Mouse (Mus musculus): Measurements from ENCODE around the gene Zmiz1.

Zmiz1 gene

GRCm38 (mm10) chr14:25599934-25600333 is 140.9 kb downstream of the Zmiz1 start:
- DNase-seq, result peak; percentile 62 to 63

DNA sequence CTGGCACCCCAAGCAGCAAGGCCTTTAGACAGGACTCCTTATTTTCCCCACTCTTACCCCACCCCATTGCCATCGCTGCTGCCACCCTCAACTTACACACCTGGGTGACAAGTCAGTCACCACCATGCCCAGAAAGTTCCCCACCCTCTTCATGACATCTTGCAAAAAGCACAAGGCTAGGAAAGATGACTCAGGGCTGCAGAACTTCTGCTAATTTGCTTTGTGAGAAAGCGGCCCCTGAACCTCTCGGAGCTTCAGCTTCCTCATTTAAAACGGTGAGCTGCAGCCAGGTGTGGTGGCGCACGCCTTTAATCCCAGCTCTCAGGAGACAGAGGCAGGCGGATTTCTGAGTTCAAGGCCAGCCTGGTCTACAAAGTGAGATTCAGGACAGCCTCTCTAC is 141.4 kb downstream of the Zmiz1 start:
- no peak for DNase-seq

DNA sequence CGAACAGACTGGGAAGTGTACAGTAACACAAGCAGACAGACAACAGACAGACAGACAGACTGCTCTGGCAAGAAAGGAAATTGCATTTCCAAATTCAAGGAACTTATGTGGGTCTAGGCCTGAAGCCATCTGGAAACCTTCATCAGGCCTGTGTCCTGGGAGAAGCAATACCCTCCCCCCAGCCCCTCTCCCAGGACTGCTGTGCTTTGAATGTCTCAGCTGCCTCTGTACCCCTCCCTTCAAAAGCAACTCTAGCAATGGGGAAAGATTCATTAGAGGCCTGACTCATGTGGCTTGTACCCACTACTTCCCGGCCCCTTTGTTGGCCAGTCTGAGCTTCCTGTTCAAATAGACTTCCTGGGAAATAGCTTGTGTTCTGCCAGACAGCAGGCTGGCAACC is 142.0 kb downstream of the Zmiz1 start:
- DNase-seq, result no peak

DNA sequence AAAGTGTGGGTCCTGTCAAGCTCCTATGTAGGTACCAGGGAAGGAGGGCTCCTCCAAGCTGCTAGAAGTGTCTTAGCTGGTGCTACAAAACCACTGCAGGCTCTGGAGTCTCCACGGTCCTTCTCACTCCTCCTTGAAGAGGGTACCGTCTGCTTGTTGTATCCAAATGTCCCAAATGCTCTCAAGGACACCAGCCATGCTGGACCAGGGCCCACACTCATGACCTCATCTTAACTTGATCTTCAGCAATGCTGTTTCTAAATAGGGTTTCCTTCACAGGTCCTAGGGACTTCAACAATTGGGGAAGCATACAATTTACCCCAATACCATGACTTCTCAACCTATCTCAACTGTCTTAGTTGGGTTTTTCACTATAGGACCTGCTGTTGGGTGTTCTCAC is 143.0 kb downstream of the Zmiz1 start:
- DNase-seq, result peak in 1 of 2 experiments; percentile 51

GRCm38 (mm10) chr14:25604395-25605142 is 145.6 kb downstream of the Zmiz1 start:
- DNase-seq, result no peak

DNA sequence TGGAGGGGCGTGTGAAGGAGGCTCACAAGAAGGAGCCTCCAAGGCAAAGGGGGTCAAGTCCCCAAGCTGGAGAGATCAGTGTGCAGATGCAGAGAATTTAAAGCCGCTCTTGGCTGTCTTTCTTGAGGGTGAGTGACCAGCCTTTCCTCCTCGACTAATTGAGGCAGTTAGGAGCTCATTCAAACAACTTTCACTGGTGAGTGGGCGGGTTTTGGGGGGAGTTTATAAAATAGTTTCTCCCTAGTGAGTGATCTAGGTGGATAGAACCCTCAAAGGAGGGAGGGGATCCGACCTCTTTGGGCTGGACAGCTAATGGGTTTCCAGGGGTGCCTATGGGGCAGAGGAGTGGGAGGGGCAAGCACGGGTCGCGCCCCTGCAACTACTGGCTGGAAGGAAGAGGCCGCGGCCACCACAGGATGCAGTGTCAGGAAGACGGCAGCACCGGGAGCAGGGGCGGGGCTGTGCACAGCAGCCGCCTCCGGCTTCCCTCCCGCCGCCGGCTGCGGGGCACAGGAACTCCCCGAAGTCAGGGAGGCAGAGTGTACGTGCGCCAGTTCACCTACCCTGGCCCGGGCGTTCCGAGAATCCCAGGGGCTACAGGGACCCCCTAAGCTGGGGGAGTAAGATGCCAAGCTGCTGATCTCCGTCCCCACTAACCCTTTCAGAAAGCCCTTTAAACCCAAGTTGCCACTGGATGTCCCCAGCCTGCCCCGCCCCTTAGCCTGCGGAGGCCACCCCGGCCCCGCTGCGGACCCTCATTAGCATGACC is 147.6 kb downstream of the Zmiz1 start:
- peak in 1 of 2 experiments; percentile 42 for DNase-seq

- DNase-seq, result peak; percentile 52 to 62
These were observed 148.4 kb downstream of the Zmiz1 start for GRCm38 (mm10) chr14:25607141-25607967.

DNA sequence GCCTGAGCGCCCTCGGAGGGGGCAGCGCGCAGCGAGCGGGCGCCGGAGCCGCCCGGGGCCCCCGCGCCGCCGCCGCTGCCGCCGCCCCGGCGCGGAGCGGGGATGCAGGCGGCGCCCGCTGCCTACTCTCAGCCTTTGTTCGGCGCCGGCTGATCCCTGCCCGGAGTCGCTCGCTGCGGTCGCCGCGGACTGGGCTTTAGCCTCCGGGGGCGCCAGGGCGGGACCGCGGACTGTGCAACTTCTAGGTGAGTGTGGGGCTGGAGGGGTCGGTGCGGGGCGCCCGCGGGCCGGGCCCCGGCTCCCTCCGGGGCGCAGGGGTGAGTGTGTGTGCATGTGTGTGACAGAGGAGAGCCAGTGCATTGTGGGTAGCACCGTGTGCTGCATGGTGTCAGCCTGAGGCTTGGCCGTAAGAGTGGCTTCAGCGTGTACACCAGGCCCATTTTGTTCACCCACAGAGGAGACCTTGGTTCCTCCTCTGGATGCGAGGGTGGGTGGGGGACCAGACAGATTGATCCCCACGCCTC is 149.0 kb downstream of the Zmiz1 start:
- DNase-seq, result peak; percentile 54 to 60

DNA sequence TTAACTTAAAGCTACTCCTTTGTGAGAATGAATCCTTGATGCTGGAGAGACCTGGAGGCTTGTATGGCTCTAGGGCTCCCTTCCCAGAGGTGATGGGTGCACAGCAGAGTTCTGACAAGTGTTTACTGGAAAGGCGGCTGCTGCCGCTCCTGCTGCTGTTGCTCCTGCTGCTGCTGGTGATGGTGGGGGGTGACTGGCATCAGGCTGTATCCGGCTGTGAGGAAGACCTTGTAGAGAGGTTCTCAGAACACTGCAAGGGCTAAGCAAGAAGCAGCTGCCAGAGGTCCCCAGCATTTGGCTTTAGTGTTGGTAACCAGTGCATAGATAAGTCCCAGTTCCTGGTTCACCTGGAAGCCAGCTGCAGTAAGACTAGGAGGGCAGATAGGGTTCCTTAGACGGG is 149.6 kb downstream of the Zmiz1 start:
- no peak for DNase-seq

GRCm38 (mm10) chr14:25609355-25609754 is 150.4 kb downstream of the Zmiz1 start:
- no peak for DNase-seq

DNA sequence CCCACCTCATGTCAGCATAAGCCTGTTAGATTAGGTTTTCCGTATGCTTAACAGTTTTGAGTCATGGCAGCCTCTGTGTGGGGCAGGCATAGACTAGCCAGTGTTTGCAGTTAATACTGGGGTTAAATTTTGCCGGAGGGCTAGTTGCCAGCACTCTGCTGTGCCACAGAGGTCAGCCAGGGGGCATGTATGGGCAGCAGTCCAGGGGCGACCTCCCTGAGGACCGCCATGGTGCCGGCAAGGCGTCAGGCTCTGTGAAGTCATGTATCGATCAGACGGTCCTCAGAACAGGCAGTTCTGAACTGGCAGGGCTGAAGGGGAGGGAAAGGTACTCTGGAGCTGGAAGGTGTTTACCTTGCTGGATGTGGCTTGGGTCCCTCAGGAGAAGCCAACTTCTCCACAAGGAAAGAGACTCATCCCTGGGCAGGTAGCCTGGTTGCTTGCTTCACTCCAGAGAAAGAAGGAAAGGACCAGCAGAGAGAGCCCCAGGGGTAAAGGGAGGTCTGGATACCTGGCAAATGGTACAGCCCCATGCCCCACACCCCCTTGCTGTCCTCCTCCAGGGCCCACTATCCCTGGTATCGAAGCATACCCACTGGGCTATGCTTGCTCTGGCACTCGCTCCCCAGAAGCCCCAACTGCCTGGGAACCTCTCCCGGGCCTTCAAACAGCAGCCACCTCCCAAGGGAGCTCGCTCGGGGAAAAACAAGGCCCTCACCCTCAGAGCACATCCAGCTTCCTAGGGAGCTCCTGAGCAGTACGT is 151.6 kb downstream of the Zmiz1 start:
- DNase-seq, result no peak

- DNase-seq, result no peak
These were observed 152.2 kb downstream of the Zmiz1 start for GRCm38 (mm10) chr14:25611159-25611697.

GRCm38 (mm10) chr14:25611815-25612698 is 153.1 kb downstream of the Zmiz1 start:
- DNase-seq, result no peak

GRCm38 (mm10) chr14:25613942-25614575 is 155.1 kb downstream of the Zmiz1 start:
- DNase-seq, result no peak

- no peak for DNase-seq
These were observed 155.7 kb downstream of the Zmiz1 start for GRCm38 (mm10) chr14:25614684-25615083.

DNA sequence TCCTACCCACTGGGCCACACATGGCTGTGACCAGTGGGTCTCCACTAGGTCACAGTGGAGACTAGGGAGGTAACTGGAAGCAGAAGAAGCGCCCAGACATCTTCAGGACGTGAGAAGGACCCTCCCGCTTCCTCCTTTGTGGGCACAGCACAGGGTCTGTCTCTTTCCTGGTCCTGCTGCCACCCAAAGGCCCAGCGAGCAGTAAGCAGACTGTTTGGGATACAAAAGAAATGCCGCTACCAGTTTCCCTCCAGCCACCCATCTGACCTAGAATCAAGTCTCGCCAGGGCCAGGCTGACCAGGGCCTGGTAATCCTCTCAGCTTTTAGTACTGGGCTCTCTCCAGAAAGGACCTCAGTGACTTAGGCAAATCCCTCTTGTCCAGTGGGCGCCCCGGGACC is 156.6 kb downstream of the Zmiz1 start:
- DNase-seq, result no peak

DNA sequence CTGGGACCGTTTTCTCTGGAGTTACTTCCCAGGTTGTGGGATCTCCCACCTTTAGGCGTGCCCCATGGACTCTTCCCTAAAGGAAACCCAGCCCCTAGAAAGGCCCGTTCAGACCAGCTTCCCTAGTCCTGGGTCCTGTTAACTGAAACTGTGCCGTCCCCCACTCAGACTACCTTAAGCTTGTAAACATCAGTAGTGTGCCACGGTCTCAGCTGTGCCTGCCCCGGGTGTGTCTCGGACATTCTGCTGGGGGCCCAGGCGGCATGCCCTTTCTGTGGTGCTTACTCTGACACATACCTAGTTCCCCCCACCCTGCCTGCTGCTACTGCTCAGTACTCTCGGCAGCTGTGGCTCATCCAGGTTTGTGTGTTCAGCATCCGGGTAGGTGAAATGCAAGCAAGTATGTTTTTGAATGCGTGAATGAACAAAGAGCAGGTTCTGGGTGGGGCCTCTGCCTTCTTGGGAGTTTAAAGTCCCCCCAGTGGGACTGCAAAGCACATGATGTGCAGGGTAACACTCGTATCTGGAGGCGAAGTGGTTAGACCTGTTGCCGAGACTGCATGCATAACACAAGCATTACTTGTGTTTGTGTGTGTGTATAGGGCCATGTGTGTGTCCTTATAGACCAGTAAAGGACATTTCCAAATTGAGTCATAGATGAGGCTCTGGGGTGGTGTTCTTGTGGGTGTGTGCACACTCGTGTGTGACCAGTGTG is 157.2 kb downstream of the Zmiz1 start:
- DNase-seq, result no peak

- DNase-seq, result no peak
These were observed 158.3 kb downstream of the Zmiz1 start for GRCm38 (mm10) chr14:25617264-25617663.

DNA sequence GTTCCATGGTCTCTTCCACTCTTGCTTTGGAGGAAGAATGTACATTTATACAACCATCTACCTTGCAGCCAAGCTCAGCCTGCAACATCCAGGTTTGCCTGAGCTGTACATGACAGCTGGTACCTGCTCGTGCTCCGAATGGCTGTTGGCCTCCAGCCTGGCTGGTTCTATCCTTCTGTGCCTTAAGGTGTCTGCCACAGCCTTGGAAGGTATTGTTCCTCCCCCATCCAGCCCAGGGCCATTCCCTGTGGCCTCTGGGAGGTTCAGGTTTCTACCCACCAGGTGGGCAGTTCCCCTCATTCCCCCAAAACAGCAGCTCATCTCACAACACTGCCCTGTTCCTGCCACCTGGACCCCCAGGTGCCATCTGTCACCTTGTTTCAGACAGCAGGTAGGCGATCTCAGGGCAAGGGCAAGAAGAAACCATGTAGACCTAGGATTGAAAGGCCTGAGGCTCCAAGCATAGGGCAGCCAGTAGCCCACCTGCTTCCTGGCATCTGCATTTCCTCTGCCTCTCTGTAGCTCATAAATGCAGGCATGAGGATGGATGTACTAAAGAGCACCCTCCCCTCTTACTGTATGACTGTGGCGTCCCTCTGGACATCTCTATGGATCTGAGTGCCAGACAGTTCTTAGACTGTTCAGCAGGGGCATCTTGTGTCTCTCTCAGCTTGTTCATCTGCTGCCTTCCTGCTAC is 160.2 kb downstream of the Zmiz1 start:
- DNase-seq, result peak; percentile 71 to 80

Data from cerebellum, adult 18-20 months (tissue).